14 mouse cellular contexts compared by ENCODE assay signal in the genomic region with DNA sequence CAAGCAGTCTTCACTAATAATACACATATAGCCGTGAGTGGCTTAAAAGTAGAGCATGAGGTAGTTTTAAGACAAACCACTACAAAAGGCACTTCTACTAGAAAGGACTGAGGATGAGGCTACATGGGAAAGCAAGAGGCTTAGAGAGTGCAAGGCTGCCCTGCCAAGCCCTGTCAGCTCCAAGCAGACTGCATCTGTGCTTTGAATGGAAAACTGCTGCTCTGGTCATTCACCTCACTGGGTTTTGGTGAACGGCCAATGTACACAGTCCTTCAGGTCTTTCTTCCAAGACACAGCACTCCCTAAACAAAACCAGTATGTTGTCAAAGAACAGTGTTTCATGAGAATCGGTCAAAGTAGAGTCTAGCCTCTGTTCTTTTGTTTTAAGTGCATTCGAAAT.
DNase-seq lines count a peak whose midpoint lies in the region; ATAC-seq and TF ChIP-seq lines count a peak whose summit lies in the region.
"Had no signal": no experiment of that assay in that cellular context is flagged by ENCODE, and none has a peak within 500 bp of the region (broad histone marks: within the 10 kb centered on the region; RNA-seq: fewer than 3 reads in every experiment).

No protein-coding gene starts in this region.

- no peak for TF ChIP-seq CTCF in kidney, adult 2 months (conservative IDR thresholded peaks at IDR 0.05; ENCODE audit: insufficient read depth, insufficient read length, low read depth, low read length)
- TF ChIP-seq CTCF in kidney, postnatal 0 days (IDR thresholded peaks at IDR 0.05; ENCODE audit: low read depth) = no peak

- no peak for TF ChIP-seq POLR2A in kidney, adult 2 months (IDR thresholded peaks at IDR 0.05; ENCODE audit: low read depth, low read length)

- H3K36me3 ChIP-seq in forebrain, embryonic 13.5 days (ENCODE audit: poor library complexity, severe bottlenecking) = no peaks in the 10 kb centered on the region
- no peaks in the 10 kb centered on the region; the same call in 1 of the 2 replicates for H3K36me3 ChIP-seq in forebrain, embryonic 11.5 days (ENCODE audit: control insufficient read depth, insufficient read depth, low read length)
- no peaks in the 10 kb centered on the region for H3K36me3 ChIP-seq in kidney, adult 2 months (ENCODE audit: control insufficient read depth, insufficient read depth, low read length)
- peaks cover 2% of the 10 kb centered on the region; the same call in 1 of the 2 replicates for H3K36me3 ChIP-seq in kidney, embryonic 14.5 days (ENCODE audit: control insufficient read depth, insufficient read depth, low read length)
- H3K36me3 ChIP-seq in kidney, postnatal 0 days (ENCODE audit: insufficient read depth, low read length) = 0 out of 2 replicates have a peak, but pooled peaks cover 5% of the 10 kb centered on the region
- H3K36me3 ChIP-seq: intestine, embryonic 15.5 days; midbrain, embryonic 13.5 days had no signal

- no peak overlapping the region for H3K9ac ChIP-seq in forebrain, embryonic 13.5 days
- H3K9ac ChIP-seq in forebrain, embryonic 11.5 days (ENCODE audit: low read length) = no peak overlapping the region
- H3K9ac ChIP-seq in kidney, embryonic 14.5 days (ENCODE audit: low read depth, low read length) = no peak overlapping the region
- no peak overlapping the region for H3K9ac ChIP-seq in kidney, postnatal 0 days (ENCODE audit: low read depth, low read length)
- H3K9ac ChIP-seq: intestine, embryonic 15.5 days; limb, embryonic 13.5 days; midbrain, embryonic 13.5 days had no signal

- H3K27ac ChIP-seq in forebrain, embryonic 13.5 days = no peak overlapping the region
- no peak overlapping the region for H3K27ac ChIP-seq in forebrain, embryonic 11.5 days (ENCODE audit: low read depth, low read length)
- H3K27ac ChIP-seq in kidney, adult 2 months (ENCODE audit: insufficient read depth, low read depth, low read length) = no peak overlapping the region
- H3K27ac ChIP-seq in kidney, embryonic 14.5 days (ENCODE audit: low read depth, low read length) = no peak overlapping the region
- no peak overlapping the region for H3K27ac ChIP-seq in kidney, postnatal 0 days
- H3K27ac ChIP-seq: intestine, embryonic 15.5 days; limb, embryonic 13.5 days; midbrain, embryonic 13.5 days had no signal

- 0 out of 2 replicates have a peak, but pooled peaks have one; percentile 30 for ATAC-seq in forebrain, embryonic 13.5 days
- ATAC-seq in forebrain, embryonic 11.5 days (replicated peaks; ENCODE audit: low FRiP score) = no peak
- ATAC-seq in kidney, embryonic 14.5 days (ENCODE audit: low FRiP score, low TSS enrichment) = no peak
- ATAC-seq in kidney, postnatal 0 days (replicated peaks; ENCODE audit: low FRiP score, low read depth) = no peak
- no peak for ATAC-seq in granulocyte monocyte progenitor cell, adult 5-6 weeks (replicated peaks; ENCODE audit: poor library complexity, severe bottlenecking)
- ATAC-seq: intestine, embryonic 15.5 days; midbrain, embryonic 13.5 days had no signal

- no peak overlapping the region for H3K4me3 ChIP-seq in forebrain, embryonic 13.5 days
- no peak overlapping the region for H3K4me3 ChIP-seq in forebrain, embryonic 11.5 days (ENCODE audit: low read depth, low read length)
- no peak overlapping the region for H3K4me3 ChIP-seq in kidney, adult 2 months (ENCODE audit: insufficient read depth, low read depth, low read length)
- H3K4me3 ChIP-seq in kidney, embryonic 14.5 days (ENCODE audit: low read length) = no peak overlapping the region
- no peak overlapping the region for H3K4me3 ChIP-seq in kidney, postnatal 0 days (replicated peaks; ENCODE audit: low read depth, low read length)
- H3K4me3 ChIP-seq: erythroblast, embryonic 14.5 days; intestine, embryonic 15.5 days; limb, embryonic 13.5 days; midbrain, embryonic 13.5 days had no signal

- no peak overlapping the region for H3K4me2 ChIP-seq in forebrain, embryonic 13.5 days
- no peak overlapping the region for H3K4me2 ChIP-seq in forebrain, embryonic 11.5 days (ENCODE audit: low read depth, low read length, severe bottlenecking)
- H3K4me2 ChIP-seq in kidney, embryonic 14.5 days (replicated peaks; ENCODE audit: low read depth, low read length) = no peak overlapping the region
- H3K4me2 ChIP-seq in kidney, postnatal 0 days (ENCODE audit: low read length) = no peak overlapping the region
- H3K4me2 ChIP-seq: intestine, embryonic 15.5 days; limb, embryonic 13.5 days; midbrain, embryonic 13.5 days had no signal

- no peaks in the 10 kb centered on the region for H3K9me3 ChIP-seq in forebrain, embryonic 13.5 days (replicated peaks)
- no peaks in the 10 kb centered on the region for H3K9me3 ChIP-seq in forebrain, embryonic 11.5 days (ENCODE audit: control insufficient read depth, low read length)
- no peaks in the 10 kb centered on the region for H3K9me3 ChIP-seq in kidney, embryonic 14.5 days (ENCODE audit: control insufficient read depth, low read length)
- H3K9me3 ChIP-seq in kidney, postnatal 0 days (replicated peaks; ENCODE audit: low read length) = no peaks in the 10 kb centered on the region
- H3K9me3 ChIP-seq: intestine, embryonic 15.5 days; limb, embryonic 13.5 days; midbrain, embryonic 13.5 days had no signal

- no peak for DNase-seq in forebrain, embryonic 11.5 days (ENCODE audit: low spot score)
- peak; percentile 55 for DNase-seq in kidney, adult 2 months
- peak; percentile 13 for DNase-seq in Muller cell, postnatal 12 days (ENCODE audit: inconsistent ontology term)
- DNase-seq in kidney, postnatal 0 days (ENCODE audit: low spot score) = peak; percentile 47
- DNase-seq in layer of hippocampus, postnatal 25 days (ENCODE audit: extremely low spot score in 1 of 2, low spot score in 1 of 2) = no peak
- DNase-seq: spleen, adult 18-20 months; thymus, adult 2 months had no signal

- WGBS in forebrain, embryonic 13.5 days = 63% methylated on average over 4 of the region's 4 CpGs
- WGBS in forebrain, embryonic 11.5 days = 91% methylated on average over 4 of the region's 4 CpGs
- 57% methylated on average over 4 of the region's 4 CpGs for WGBS in kidney, adult 2 months
- 64% methylated on average over 4 of the region's 4 CpGs for WGBS in kidney, embryonic 14.5 days
- 56% methylated on average over 4 of the region's 4 CpGs for WGBS in kidney, postnatal 0 days

- H3K4me1 ChIP-seq in forebrain, embryonic 13.5 days = peaks cover 14% of the 10 kb centered on the region
- no peaks in the 10 kb centered on the region for H3K4me1 ChIP-seq in forebrain, embryonic 11.5 days (replicated peaks; ENCODE audit: control insufficient read depth, insufficient read depth, low read length)
- H3K4me1 ChIP-seq in kidney, adult 2 months (ENCODE audit: control insufficient read depth, insufficient read depth, low read length) = 0 out of 2 replicates have a peak, but pooled peaks cover 2% of the 10 kb centered on the region
- peaks cover 19% of the 10 kb centered on the region; the same call in 1 of the 2 replicates for H3K4me1 ChIP-seq in kidney, embryonic 14.5 days (ENCODE audit: control insufficient read depth, insufficient read depth, low read length)
- peaks cover 5% of the 10 kb centered on the region for H3K4me1 ChIP-seq in kidney, postnatal 0 days (replicated peaks; ENCODE audit: insufficient read depth, low read length)
- H3K4me1 ChIP-seq: limb, embryonic 13.5 days had no signal

- no peaks in the 10 kb centered on the region for H3K27me3 ChIP-seq in forebrain, embryonic 13.5 days
- H3K27me3 ChIP-seq in forebrain, embryonic 11.5 days (ENCODE audit: control insufficient read depth, insufficient read depth, low read length) = no peaks in the 10 kb centered on the region
- no peaks in the 10 kb centered on the region for H3K27me3 ChIP-seq in kidney, adult 2 months (replicated peaks; ENCODE audit: control insufficient read depth, insufficient read depth, low read length)
- no peaks in the 10 kb centered on the region for H3K27me3 ChIP-seq in kidney, embryonic 14.5 days (ENCODE audit: control insufficient read depth, insufficient read depth, low read length)
- no peaks in the 10 kb centered on the region for H3K27me3 ChIP-seq in kidney, postnatal 0 days (ENCODE audit: insufficient read depth, low read length)
- H3K27me3 ChIP-seq: intestine, embryonic 15.5 days; limb, embryonic 13.5 days; midbrain, embryonic 13.5 days had no signal

Comparison
In these comparisons a context has a peak if more than half of its experiments do, and no peak if none do; other contexts are left out.
1. DNase-seq: peak in kidney, adult 2 months (single experiment), Muller cell, postnatal 12 days (single experiment) and kidney, postnatal 0 days (single experiment); none in forebrain, embryonic 11.5 days (single experiment) and layer of hippocampus, postnatal 25 days (0 of 2).